Mouse (Mus musculus): Measurements from ENCODE around the gene Olfr1412. TPM values are rescaled to one million over a fixed set of nuclear protein-coding genes. Genes with fewer than 3 reads are reported as not detected.

Gene Olfr1412
- not detected in 2 replicates for polyA plus RNA-seq (2012; rRNA removed)

DNA sequence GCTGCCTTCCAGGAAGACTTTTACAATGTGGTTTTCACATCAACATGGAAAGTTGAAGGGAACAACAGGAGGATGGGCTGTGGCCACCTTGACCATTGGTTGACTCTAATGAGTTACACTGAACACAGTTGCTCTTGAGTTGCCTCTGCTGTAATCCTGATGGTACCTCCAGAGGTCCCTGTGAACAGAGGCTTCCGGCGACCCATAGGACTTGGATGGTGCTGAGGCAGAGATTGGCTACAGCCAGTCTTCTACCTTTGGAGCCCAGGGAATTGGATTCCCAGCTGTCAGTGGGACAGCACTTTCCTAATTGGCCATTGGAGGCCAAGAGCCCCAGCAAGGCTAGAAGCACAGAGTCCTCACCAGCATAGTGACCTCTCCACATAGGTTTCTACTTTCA is at the start of gene Olfr1412:
Gene Olfr1412 (plus strand): TSS at position 301 of the 400 bp plus-strand sequence.
- H3K4me1 ChIP-seq (ENCODE audit: control insufficient read depth, insufficient read depth, low read length) = no peaks in the 10 kb centered on the region
- DNase-seq = no peak
- WGBS = 78% methylated on average over 2 of the region's 2 CpGs
- no peak within 1 kb of the TSS for H3K27ac ChIP-seq (ENCODE audit: insufficient read depth, low read length)
- TF ChIP-seq POLR2A (IDR thresholded peaks at IDR 0.05; ENCODE audit: borderline replicate concordance, insufficient read depth, low read length) = no peak
- no peaks in the 10 kb centered on the region for H3K27me3 ChIP-seq (ENCODE audit: control insufficient read depth, insufficient read depth, low read length)
- H3K4me3 ChIP-seq (replicated peaks; ENCODE audit: insufficient read depth, low read depth, low read length) = no peak within 1 kb of the TSS

- no peaks in the 10 kb centered on the region for H3K4me1 ChIP-seq (ENCODE audit: control insufficient read depth, insufficient read depth, low read length)
- no peak for TF ChIP-seq POLR2A (IDR thresholded peaks at IDR 0.05; ENCODE audit: borderline replicate concordance, insufficient read depth, low read length)
- TF ChIP-seq CTCF (IDR thresholded peaks at IDR 0.05; ENCODE audit: borderline replicate concordance, insufficient read depth, low read depth, low read length) = no peak
- no peak overlapping the region for H3K4me3 ChIP-seq (replicated peaks; ENCODE audit: insufficient read depth, low read depth, low read length)
- H3K27me3 ChIP-seq (ENCODE audit: control insufficient read depth, insufficient read depth, low read length) = no peaks in the 10 kb centered on the region; the same call in 1 of the 2 replicates
- 47% methylated on average over 5 of the region's 5 CpGs for WGBS
- H3K27ac ChIP-seq (ENCODE audit: insufficient read depth, low read length) = no peak overlapping the region
- DNase-seq = no peak
Observed at GRCm38 (mm10) chr1:92536972-92537371, 48.6 kb upstream of the Olfr1412 start.

- H3K27ac ChIP-seq (ENCODE audit: insufficient read depth, low read length) = no peak overlapping the region
- no peaks in the 10 kb centered on the region; the same call in 1 of the 2 replicates for H3K27me3 ChIP-seq (ENCODE audit: control insufficient read depth, insufficient read depth, low read length)
- no peak for DNase-seq
- no peak for TF ChIP-seq CTCF (IDR thresholded peaks at IDR 0.05; ENCODE audit: borderline replicate concordance, insufficient read depth, low read depth, low read length)
- TF ChIP-seq POLR2A (IDR thresholded peaks at IDR 0.05; ENCODE audit: borderline replicate concordance, insufficient read depth, low read length) = no peak
- WGBS = 22% methylated on average over 2 of the region's 2 CpGs
- no peak overlapping the region for H3K4me3 ChIP-seq (replicated peaks; ENCODE audit: insufficient read depth, low read depth, low read length)
- H3K4me1 ChIP-seq (ENCODE audit: control insufficient read depth, insufficient read depth, low read length) = no peaks in the 10 kb centered on the region
Observed at GRCm38 (mm10) chr1:92539071-92539470, 46.5 kb upstream of the Olfr1412 start.

- H3K27ac ChIP-seq (ENCODE audit: insufficient read depth, low read length) = no peak overlapping the region
- 73% methylated on average over 2 of the region's 2 CpGs for WGBS
- H3K4me3 ChIP-seq (replicated peaks; ENCODE audit: insufficient read depth, low read depth, low read length) = no peak overlapping the region
- no peak for DNase-seq
- no peaks in the 10 kb centered on the region for H3K4me1 ChIP-seq (ENCODE audit: control insufficient read depth, insufficient read depth, low read length)
- no peak for TF ChIP-seq POLR2A (IDR thresholded peaks at IDR 0.05; ENCODE audit: borderline replicate concordance, insufficient read depth, low read length)
- TF ChIP-seq CTCF (IDR thresholded peaks at IDR 0.05; ENCODE audit: borderline replicate concordance, insufficient read depth, low read depth, low read length) = no peak
- H3K27me3 ChIP-seq (ENCODE audit: control insufficient read depth, insufficient read depth, low read length) = no peaks in the 10 kb centered on the region
Observed at GRCm38 (mm10) chr1:92545929-92546328, 39.6 kb upstream of the Olfr1412 start.

GRCm38 (mm10) chr1:92571022-92571421 is 14.6 kb upstream of the Olfr1412 start, which contains the start of gene Olfr1413:
Olfr1413 (plus strand) TSS chr1:92571322.
- DNase-seq = no peak
- TF ChIP-seq POLR2A (IDR thresholded peaks at IDR 0.05; ENCODE audit: borderline replicate concordance, insufficient read depth, low read length) = no peak
- TF ChIP-seq CTCF (IDR thresholded peaks at IDR 0.05; ENCODE audit: borderline replicate concordance, insufficient read depth, low read depth, low read length) = no peak
- no peaks in the 10 kb centered on the region for H3K4me1 ChIP-seq (ENCODE audit: control insufficient read depth, insufficient read depth, low read length)
- no peak within 1 kb of the TSS for H3K4me3 ChIP-seq (replicated peaks; ENCODE audit: insufficient read depth, low read depth, low read length)
- no peaks in the 10 kb centered on the region for H3K27me3 ChIP-seq (ENCODE audit: control insufficient read depth, insufficient read depth, low read length)
- H3K27ac ChIP-seq (ENCODE audit: insufficient read depth, low read length) = no peak within 1 kb of the TSS
- WGBS = 87% methylated on average over 3 of the region's 3 CpGs

- H3K4me1 ChIP-seq (ENCODE audit: control insufficient read depth, insufficient read depth, low read length) = no peaks in the 10 kb centered on the region
Observed at GRCm38 (mm10) chr1:92594111-92594510, 8.5 kb downstream of the Olfr1412 start, which contains the start of gene Olfr1411. Olfr1411 (plus strand) TSS chr1:92594411.

GRCm38 (mm10) chr1:92596019-92596418 is 10.4 kb downstream of the Olfr1412 start:
- H3K27me3 ChIP-seq (ENCODE audit: control insufficient read depth, insufficient read depth, low read length) = no peaks in the 10 kb centered on the region; the same call in 1 of the 2 replicates
- H3K27ac ChIP-seq (ENCODE audit: insufficient read depth, low read length) = no peak overlapping the region
- no peak for DNase-seq
- no peaks in the 10 kb centered on the region for H3K4me1 ChIP-seq (ENCODE audit: control insufficient read depth, insufficient read depth, low read length)
- no peak overlapping the region for H3K4me3 ChIP-seq (replicated peaks; ENCODE audit: insufficient read depth, low read depth, low read length)
- TF ChIP-seq CTCF (IDR thresholded peaks at IDR 0.05; ENCODE audit: borderline replicate concordance, insufficient read depth, low read depth, low read length) = no peak
- TF ChIP-seq POLR2A (IDR thresholded peaks at IDR 0.05; ENCODE audit: borderline replicate concordance, insufficient read depth, low read length) = no peak
- 91% methylated on average over 3 of the region's 3 CpGs for WGBS

More at GRCm38 (mm10) chr1:92594111-92594510, 8.5 kb downstream of the Olfr1412 start, which contains the start of gene Olfr1411:
- no peak within 1 kb of the TSS for H3K4me3 ChIP-seq (replicated peaks; ENCODE audit: insufficient read depth, low read depth, low read length)
- no peaks in the 10 kb centered on the region; the same call in 1 of the 2 replicates for H3K27me3 ChIP-seq (ENCODE audit: control insufficient read depth, insufficient read depth, low read length)
- H3K27ac ChIP-seq (ENCODE audit: insufficient read depth, low read length) = no peak within 1 kb of the TSS
- TF ChIP-seq POLR2A (IDR thresholded peaks at IDR 0.05; ENCODE audit: borderline replicate concordance, insufficient read depth, low read length) (no peak), CTCF (IDR thresholded peaks at IDR 0.05; ENCODE audit: borderline replicate concordance, insufficient read depth, low read depth, low read length) (no peak)
- no peak for DNase-seq

GRCm38 (mm10) chr1:92605482-92605881 is 19.9 kb downstream of the Olfr1412 start, which contains the start of gene Olfr1410:
Olfr1410 (plus strand) TSS chr1:92605782.
- H3K27me3 ChIP-seq (ENCODE audit: control insufficient read depth, insufficient read depth, low read length) = no peaks in the 10 kb centered on the region
- H3K4me1 ChIP-seq (ENCODE audit: control insufficient read depth, insufficient read depth, low read length) = no peaks in the 10 kb centered on the region
- DNase-seq = no peak
- no peak within 1 kb of the TSS for H3K4me3 ChIP-seq (replicated peaks; ENCODE audit: insufficient read depth, low read depth, low read length)
- WGBS = 89% methylated on average over 1 of the region's 1 CpGs
- no peak within 1 kb of the TSS for H3K27ac ChIP-seq (ENCODE audit: insufficient read depth, low read length)
- no peak for TF ChIP-seq CTCF (IDR thresholded peaks at IDR 0.05; ENCODE audit: borderline replicate concordance, insufficient read depth, low read depth, low read length)
- TF ChIP-seq POLR2A (IDR thresholded peaks at IDR 0.05; ENCODE audit: borderline replicate concordance, insufficient read depth, low read length) = no peak
